Mouse (Mus musculus) ovary, adult 2 months (tissue): ENCODE results near the gene Ssxb6. TPM values are rescaled to one million over a fixed set of nuclear protein-coding genes. Genes with fewer than 3 reads are reported as not detected.

ENCODE experiments used
- polyA plus RNA-seq: library from polyadenylated mRNA; depleted of rRNA; stranded (reverse); fragments of >200 nt; gene quantifications from 2 replicates; pipeline ENCODE4 v1.2.3, GENCODE M21; 2012; rRNA removed

Gene Ssxb6
- polyA plus RNA-seq, result not detected in 2 replicates

GRCm38 (mm10) chrX:8548155-8548554 lies at the start of gene Ssxb6:
Gene Ssxb6, minus strand, starts transcription at chrX:8548255.

GRCm38 (mm10) chrX:8591716-8592115 lies 43.7 kb upstream of the Ssxb6 start, which contains the start of gene Ssxb3:
Gene Ssxb3, minus strand, starts transcription at chrX:8591816.

DNA sequence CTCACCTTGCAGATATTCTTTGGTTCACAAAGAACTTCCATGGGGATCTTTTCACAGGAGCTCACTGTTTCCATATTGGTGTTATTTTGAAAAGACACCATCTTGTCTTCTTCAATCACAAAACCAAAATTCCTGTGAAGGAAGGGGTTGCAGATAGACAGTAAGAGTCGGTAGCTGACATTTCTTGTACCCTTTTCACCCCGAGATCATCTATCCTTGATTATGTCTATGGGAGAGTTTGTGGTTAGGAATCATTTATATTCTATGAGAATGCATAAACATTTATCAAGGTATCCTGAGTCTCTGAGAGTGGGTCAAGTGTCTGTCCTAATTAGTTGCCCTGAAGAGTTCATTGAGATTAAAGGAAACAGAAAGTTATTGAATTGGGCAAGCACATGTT lies 23.2 kb downstream of the Ssxb6 start, which contains the start of gene Gm14459:
TSS of gene Gm14459 (minus strand) at position 101 of the 400 bp plus-strand sequence.

Other genes starting within 250 kb of the Ssxb6 start
- not detected in 2 replicates for gene Ssxb10, start 220.8 kb downstream of the Ssxb6 start, polyA plus RNA-seq
- not detected in 2 replicates for gene Ssxb9, start 181.3 kb downstream of the Ssxb6 start, polyA plus RNA-seq
- not detected in 2 replicates for gene Ssxb1, start 134.9 kb downstream of the Ssxb6 start, polyA plus RNA-seq
- not detected in 2 replicates for gene Ssxb2, start 86.5 kb downstream of the Ssxb6 start, polyA plus RNA-seq
- gene Gm14459, start 23.3 kb downstream of the Ssxb6 start, polyA plus RNA-seq, result not detected in 2 replicates
- not detected in 2 replicates for gene Ssxb3, start 43.6 kb upstream of the Ssxb6 start, polyA plus RNA-seq
- not detected in 2 replicates for gene Ssxb8, start 142.6 kb upstream of the Ssxb6 start, polyA plus RNA-seq
- gene Ssx9, start 200.2 kb upstream of the Ssxb6 start, polyA plus RNA-seq, result not detected in 2 replicates